Mouse (Mus musculus) B cell, adult 67 days (primary cell): ENCODE data around the gene Myo1c. TPM values are rescaled to one million over a fixed set of nuclear protein-coding genes. Genes with fewer than 3 reads are reported as not detected.

Experiments used
- total RNA-seq, 2 experiments: library from RNA; stranded (reverse); gene quantifications; 4 replicates each; pipeline ENCODE4 v1.2.4; 2023

The Myo1c gene
- 100 to 1,000 TPM; 459 to 494 TPM for total RNA-seq

DNA sequence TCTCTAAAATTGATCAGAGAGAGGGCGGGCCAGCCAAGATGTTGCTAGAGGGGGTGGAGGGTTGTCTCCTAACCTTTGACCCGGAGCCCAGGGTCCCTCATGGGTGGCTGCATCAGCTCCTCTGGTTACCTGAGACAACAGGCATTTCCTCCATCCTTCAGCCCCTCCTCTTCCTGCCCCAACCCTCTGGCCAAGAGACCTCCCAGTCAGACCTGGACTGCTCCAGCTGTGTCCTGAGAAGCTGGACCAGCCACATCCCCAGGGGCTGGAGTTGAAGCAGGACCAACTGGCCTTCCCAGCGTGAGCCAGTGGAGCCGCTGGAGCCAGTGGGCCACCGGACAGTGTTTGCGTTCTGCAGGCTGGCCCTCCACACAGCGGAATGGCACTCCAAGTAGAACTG lies at the start of gene Myo1c:
TSS of gene Myo1c (plus strand) at position 194 of the 400 bp plus-strand sequence.

DNA sequence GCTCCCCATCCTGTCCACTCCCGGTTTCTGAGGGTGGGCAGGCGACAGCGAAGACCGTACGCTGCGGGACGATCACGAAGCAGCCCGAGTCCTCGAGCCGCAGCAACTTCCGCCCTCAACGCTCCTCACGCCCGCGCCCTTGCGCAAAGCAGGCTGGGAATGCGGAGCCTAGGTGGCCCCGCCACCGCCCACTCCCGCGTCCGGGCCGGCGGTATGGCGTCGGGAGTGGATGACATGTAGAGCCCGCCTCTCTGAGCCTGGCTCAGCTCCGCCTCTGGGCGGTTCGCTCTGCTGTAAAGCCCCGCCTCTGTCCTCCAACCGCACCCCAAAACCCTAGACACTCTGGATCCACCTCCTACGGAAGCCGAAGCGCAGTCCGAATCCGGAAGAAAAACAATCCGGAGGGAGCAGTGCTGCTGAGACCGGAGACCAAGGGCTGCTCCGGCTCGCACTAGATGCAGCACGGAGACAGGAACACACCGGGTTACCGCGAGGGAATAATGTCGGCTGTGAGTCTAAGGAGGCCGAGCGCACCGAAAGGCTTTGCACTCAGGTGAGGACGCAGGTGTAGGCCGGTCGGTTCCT lies 19.6 kb upstream of the Myo1c start, which contains the start of gene Inpp5k:
TSS of gene Inpp5k (plus strand) at position 344 of the 585 bp plus-strand sequence.

DNA sequence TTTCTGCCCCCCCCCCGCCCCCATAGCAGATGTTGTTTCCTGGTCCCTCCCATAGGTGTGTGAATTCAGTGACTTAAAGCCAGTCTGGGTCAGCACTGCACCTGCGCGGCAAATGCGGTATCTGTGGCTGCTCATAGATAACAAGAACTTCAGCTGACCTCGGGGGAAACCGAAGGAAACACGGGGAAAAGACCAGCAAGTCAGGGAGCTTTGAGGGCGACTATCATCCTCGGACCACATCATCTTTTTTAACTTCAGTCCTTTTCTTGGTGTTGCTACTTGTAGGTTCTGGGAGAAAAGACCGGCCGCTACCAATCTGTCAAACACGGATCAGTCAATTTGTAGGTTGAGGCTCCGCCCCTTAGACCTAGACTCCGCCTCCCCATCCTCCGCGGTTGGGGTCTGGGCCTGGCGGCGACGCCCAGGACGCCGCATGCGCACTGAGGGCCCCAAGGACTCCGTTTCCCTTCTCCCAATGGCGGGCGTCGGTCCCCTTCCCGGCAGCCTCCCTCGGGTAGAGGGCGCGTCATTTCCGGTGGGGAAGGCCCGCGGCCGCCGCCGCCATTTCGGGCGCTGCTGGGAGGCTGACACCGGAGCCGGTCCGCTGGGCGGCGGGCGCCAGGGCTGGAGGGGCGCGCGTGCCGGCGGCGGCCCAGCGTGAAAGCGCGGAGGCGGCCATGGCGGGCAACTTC lies 28.6 kb downstream of the Myo1c start, which contains the start of gene Crk:
TSS of gene Crk (plus strand) at position 513 of the 692 bp plus-strand sequence.

Other genes starting within 250 kb of the Myo1c start
- gene Serpinf1, start 227.8 kb upstream of the Myo1c start, total RNA-seq: 1 to 10 TPM in 1 of 2 experiments, not detected in 1; 2.0 TPM
- under 1 TPM; 0.32 to 0.42 TPM for gene Serpinf2, start 210.9 kb upstream of the Myo1c start, total RNA-seq
- 10 to 100 TPM; 47.1 to 49.0 TPM for gene Wdr81, start 195.8 kb upstream of the Myo1c start, total RNA-seq
- gene Tlcd2, start 188.8 kb upstream of the Myo1c start, total RNA-seq: 1 to 10 TPM; 1.4 to 2.5 TPM
- 100 to 1,000 TPM; 230 to 240 TPM for gene Prpf8, start 163.7 kb upstream of the Myo1c start, total RNA-seq
- under 1 TPM in 1 of 2 experiments, not detected in 1; 0.92 TPM for gene Rilp, start 140.4 kb upstream of the Myo1c start, total RNA-seq
- gene Scarf1, start 137.0 kb upstream of the Myo1c start, total RNA-seq: under 1 TPM in 1 of 2 experiments, not detected in 1; 0.20 TPM
- gene Slc43a2, start 118.8 kb upstream of the Myo1c start, total RNA-seq: 10 to 100 TPM; 54.3 to 67.9 TPM
- gene Pitpna, start 62.4 kb upstream of the Myo1c start, total RNA-seq: 100 to 1,000 TPM; 232 to 242 TPM
- 100 to 1,000 TPM; 128 to 132 TPM for gene Inpp5k, start 19.5 kb upstream of the Myo1c start, total RNA-seq
- 10 to 100 TPM; 66.4 to 69.9 TPM for gene Crk, start 28.8 kb downstream of the Myo1c start, total RNA-seq
- 100 to 1,000 TPM; 224 to 250 TPM for gene Ywhae, start 82.4 kb downstream of the Myo1c start, total RNA-seq
- gene Doc2b, start 145.5 kb downstream of the Myo1c start, total RNA-seq: not detected